Mouse (Mus musculus): ENCODE measurements around the gene Shisa2. TPM values are rescaled to one million over a fixed set of nuclear protein-coding genes. Genes with fewer than 3 reads are reported as not detected.

Gene Shisa2
- total RNA-seq, 2 experiments from 2014 or later: 2.4 TPM

DNA sequence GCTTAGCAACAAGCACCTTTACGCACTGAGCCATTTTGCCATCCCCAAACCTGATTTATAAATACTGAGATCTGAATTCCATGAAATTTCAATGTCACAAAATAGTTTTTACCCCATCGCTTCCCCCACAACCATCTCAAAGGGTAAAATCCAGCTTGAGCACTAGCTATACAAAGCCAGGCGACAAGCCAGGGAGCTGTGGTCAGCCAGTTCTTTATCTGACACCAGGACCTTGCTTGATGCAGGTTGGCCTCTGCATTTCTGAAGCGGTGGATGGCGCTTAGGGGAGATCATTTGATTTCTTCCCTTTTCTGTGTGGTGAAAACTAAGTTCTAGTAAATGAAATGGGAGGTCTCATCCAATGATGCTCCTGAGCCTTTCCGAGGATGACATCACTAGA, 7.0 kb downstream of the Shisa2 start:
- DNase-seq: no peak

- DNase-seq: no peak
Measured at GRCm38 (mm10) chr14:59633295-59633898, 8.3 kb downstream of the Shisa2 start.

DNA sequence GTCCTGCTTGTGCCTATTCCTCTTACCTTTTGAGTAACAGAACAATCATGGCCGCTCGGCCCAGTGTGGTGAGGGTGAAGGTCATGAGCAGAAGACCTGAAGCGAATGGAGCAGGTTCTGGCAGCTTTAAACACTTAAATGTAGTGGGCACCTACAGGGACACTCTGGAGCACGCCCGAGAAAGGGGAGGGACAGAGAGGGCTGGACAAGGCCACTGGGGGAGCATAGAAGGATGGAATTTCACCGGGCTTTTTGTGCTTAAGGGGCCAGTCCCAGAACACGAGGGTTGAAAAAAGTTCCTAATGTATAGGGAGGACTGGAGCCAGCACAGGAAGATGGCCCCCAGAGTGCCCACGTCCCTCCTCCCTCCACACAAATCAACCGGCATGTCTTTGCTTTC, 8.9 kb downstream of the Shisa2 start:
- no peak for DNase-seq

DNA sequence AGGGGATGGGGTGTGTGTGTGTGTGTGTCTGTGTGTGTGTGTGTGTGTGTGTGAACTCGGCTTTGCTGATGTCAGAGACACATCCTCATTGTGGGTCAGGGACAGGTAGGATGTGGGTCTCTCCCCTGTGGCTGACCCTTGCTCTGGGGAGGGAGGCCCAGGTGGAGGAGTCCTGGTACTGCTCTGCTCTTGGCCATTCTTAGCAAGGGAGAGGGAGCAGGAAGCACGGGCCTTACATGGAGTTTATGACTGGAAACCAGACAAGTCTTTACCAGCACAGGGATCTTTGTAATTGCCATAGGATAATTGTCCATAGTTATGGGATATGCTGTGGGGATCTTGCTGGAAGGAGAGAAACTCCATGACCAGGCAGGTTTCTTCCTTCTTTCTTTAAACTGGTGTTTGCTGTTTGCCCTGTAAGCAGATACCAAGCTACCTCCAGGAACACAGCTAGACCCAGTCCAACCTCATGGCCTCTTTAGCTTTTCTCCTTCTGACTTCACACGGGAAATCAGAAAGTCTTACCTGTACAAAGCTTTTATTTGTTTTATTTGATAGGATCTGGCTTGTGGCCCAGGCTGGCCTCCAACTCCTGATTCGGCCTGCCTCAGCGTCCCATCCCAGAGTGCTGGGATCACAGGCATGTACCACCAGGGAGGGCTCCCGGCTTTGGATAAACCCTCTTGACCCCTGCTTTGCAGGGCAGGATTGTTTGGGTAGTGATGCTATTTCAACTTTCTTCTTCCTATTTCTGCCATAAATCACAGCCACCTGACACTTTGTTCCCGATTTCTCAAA, 14.0 kb downstream of the Shisa2 start:
- DNase-seq: no peak

DNA sequence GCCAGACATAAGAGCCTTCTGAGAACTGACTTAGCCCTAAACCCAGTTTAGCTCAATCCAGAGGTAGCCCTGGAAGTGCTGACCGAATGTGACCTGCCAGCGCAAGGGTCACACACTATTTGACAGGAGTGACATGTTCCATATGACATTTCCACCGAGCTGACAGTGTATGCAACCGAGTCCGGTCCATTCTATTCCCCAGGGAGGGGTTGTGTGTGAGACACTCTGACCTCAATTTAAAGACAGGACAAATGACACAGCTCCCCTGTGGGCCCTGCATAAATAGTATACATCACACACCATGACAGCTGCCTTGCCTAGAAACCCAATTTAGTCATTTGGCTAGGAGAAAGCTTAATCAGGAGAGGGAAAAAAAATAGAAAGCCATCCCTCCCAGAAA, 16.7 kb downstream of the Shisa2 start:
- no peak for DNase-seq

DNA sequence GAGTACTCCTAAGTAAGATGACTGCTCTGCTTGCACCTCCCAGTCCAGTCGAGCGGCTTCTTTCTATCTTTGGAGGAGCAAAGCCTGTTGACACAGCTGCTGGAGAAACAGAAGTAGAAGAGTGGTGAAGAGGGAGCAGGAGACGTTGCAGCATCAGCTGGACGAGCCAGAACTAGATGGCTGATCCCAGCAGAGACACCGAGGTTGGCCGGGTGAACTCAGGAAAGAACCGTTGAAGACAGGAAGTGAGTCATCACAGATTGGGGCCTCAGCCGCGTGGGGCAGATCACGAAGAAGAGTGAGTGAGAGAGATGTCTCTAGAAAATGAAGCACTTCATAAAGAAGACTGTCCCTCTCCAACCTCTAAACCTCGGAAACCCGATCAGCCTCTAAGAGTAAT, 18.5 kb downstream of the Shisa2 start:
- peak; percentile 39 for DNase-seq

GRCm38 (mm10) chr14:59644166-59644565, 19.1 kb downstream of the Shisa2 start:
- DNase-seq: no peak

DNA sequence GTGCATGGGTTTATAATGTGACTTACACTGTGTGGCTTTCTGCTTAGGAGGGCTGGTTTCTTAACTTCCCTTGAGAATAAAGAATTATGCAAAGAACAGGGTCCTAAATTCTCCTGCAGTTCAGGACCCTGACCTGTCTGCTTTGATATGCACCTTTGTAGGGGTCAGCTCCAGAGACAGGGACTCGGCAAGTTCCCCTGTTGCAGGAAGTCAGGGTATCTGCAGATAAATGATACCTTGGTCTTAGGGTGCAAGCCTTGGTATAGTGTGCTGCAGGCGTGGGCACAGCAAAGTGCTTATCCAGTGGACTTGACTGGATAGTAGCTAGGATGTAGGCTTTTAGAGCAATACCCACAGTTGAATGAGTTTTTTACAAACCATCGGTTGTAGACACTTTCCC, 19.8 kb downstream of the Shisa2 start:
- DNase-seq: no peak

- DNase-seq: peak; percentile 21
Measured at GRCm38 (mm10) chr14:59646826-59647697, 22.0 kb downstream of the Shisa2 start.

DNA sequence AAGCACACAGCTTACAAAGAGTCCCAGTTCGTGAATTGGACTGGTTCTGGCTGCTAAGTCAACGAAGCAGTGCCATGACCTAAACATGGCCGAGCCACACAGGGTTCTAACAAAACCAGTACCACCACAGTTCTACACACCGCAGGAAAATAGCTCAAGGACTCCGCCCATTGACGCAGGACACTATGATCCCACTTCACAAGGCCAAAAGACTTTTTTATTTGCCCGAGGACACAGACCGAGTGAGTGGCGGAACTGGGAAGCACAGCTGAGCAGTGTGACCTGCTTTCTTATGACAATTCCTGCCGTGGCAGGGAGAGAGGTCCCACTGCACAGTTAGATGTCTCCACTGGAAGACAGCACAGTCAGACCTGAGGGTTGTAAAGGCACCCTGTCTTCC, 23.5 kb downstream of the Shisa2 start:
- DNase-seq: no peak

DNA sequence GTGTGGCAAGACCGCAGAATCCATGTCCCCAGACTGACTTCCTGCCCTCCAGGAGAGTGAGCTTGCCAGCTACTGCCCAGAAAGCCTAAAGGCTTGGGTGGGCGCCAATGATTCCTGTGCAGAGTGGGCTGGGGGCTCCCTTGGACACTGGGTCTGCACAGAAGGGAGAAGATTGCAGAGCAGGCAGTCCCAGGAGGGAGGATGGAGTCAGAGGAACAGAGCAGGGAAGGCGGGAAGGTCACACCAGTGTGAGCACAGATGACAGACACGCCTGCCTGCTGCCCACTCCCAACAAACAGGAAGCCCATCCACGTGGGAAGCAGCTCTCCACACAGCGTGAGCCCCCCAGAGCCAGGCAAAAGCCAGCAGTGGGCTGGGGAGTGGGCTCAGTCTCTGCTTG, 24.2 kb downstream of the Shisa2 start:
- DNase-seq: no peak

- no peak for DNase-seq
Measured at GRCm38 (mm10) chr14:59656591-59656990, 31.5 kb downstream of the Shisa2 start.

- DNase-seq: no peak
Measured at GRCm38 (mm10) chr14:59657098-59657497, 32.0 kb downstream of the Shisa2 start.

DNA sequence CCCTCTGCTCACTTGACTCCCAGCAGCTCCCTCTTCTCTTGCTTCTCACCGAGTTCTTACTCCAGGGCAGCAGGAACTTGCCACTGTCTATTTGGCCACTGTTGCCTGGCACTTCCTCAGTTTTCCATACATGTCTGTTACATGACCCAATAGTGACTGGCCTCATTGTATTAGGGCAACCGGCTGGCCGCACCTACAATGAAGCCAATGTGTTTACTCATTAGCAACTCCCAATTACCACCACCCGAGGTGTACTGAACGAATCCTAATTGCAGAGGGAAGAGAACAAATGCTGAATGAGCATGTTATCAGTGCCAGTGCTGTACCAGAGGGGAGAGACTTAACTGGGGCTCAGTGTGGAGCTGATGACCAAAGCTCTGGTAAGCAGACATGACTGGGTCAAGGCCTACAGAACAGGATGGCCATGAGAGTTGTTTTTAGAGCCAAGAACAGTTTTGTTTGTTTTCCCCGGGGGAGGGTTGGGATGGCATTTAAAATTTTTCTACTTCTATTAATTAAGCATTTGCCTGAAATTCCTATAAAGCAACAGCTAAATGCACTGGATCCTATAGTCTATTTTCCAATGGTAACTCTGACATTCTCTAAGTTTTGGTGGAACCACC, 47.9 kb downstream of the Shisa2 start:
- no peak for DNase-seq

- DNase-seq: no peak
Measured at GRCm38 (mm10) chr14:59674556-59674955, 49.4 kb downstream of the Shisa2 start.

DNA sequence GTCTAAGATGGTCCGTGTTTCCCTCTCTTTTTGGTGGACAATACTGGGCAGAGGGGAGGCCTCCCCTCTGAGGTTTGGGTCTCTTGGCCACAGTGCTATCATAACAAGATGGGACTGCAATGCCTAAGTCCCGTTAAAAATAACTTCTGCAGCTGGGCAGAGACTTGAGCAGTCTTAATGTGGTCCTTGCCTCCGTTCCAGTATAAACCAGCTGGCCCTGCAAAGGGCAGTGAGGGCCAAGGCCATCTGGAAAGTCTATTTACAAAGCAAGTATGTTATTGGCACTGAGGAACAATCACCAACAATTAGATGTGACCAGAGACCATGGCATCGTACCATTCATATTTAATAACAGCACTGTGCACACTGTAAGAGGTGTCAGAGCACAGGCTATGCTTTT, 50.2 kb downstream of the Shisa2 start:
- no peak for DNase-seq

DNA sequence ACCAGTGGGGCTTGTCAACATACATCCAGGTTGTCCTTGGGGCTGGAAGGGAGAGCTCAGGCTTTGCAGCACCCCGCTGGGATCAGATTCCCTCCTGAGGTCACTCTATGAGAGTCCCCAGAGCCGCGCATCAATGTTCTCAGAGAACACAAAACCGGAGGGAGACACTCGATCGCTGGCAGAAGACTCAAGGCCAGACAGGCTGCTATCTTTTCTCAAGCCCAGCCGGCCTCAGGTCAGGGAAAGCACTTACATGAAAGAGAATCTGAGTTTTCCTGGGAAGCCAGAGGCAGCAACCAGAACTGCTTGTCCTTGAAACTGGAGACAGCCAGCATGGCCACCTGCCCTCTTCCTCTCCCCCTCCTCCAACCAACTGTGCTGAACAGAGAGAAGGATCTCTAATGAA, 52.5 kb downstream of the Shisa2 start:
- DNase-seq: no peak

Other genes starting within 250 kb of the Shisa2 start
- under 1 TPM; 0.77 to 0.91 TPM for gene Phf11c, start 229.9 kb upstream of the Shisa2 start, total RNA-seq (2021)
- gene Setdb2, start 184.4 kb upstream of the Shisa2 start, total RNA-seq (2021): 10 to 100 TPM; 11.7 to 12.8 TPM
- 10 to 100 TPM; 19.3 to 22.5 TPM for gene Cab39l, start 184.3 kb upstream of the Shisa2 start, total RNA-seq (2021)
- 10 to 100 TPM; 28.8 to 30.0 TPM for gene Cdadc1, start 27.3 kb upstream of the Shisa2 start, total RNA-seq (2021)